Mouse (Mus musculus): ENCODE data around the gene Zfp667.
"Not testable (repeated sequence)": the region's sequence is repeated elsewhere in the genome, so short reads cannot be mapped to it uniquely, and the experiment has no call there.

The Zfp667 gene

DNA sequence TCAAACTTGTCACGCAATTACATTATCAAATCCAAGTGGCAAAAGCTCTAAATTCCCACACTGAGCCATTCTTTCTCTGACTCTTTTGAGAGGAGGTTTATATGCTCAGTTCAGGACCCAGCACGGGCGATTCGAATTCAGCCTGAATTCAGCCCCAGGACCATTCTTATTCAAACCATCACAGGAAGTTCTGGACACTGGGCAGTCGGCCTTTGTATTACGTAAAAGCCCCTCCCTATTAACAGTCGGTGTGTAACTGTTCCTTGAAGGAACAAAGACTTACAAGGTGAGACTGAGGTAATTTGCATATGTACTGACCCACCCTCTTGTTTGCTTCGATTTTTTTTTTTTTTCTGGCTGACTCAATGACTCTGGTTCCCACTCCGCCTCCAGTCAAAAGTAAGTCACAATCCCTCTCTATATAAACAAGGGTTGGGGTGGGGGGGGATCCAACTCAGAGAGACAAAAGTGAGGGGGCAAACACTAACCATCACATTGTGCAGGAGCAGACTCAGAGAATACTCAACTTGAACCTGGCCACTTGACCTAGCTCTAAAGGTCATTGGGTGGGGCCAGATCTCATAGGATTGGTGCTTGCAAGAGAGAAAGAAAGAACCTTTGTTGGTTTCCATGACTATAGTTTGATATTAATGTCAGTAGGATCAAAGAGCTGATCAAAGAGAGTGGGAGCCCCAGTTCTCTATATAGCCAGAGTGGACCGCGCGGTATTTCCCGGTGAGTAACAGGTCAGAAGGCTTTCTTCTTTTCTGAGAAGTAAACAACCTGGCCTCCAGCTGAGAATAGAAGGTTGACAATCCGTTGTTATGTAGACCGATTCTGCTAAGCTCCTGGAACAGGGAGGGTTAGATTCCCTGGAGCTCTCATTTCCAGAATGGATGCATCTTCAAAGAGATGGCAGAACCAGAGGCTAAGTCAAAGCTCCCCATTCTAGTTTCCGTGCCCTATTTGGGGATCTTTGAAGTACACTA is 27.9 kb upstream of the Zfp667 start:
- no peaks in the 10 kb centered on the region for H3K27me3 ChIP-seq (ENCODE audit: insufficient read depth, low read length)
- peak; percentile 68 for TF ChIP-seq POU5F1 (IDR thresholded peaks at IDR 0.05; ENCODE audit: borderline replicate concordance, low read length)
- no peak for TF ChIP-seq CTCF (conservative IDR thresholded peaks at IDR 0.05; ENCODE audit: low read length)
- peak; percentile 78 for TF ChIP-seq NANOG (IDR thresholded peaks at IDR 0.05; ENCODE audit: borderline replicate concordance, low read length)
- peaks cover 57% of the 10 kb centered on the region for H3K9me3 ChIP-seq (ENCODE audit: low read length)
- H3K4me1 ChIP-seq (replicated peaks; ENCODE audit: low read depth, low read length) = peaks cover 49% of the 10 kb centered on the region
- peaks cover 34% of the 10 kb centered on the region for H3K36me3 ChIP-seq (ENCODE audit: insufficient read depth, low read length)
- peak overlapping the region; percentile 73 for H3K4me3 ChIP-seq (replicated peaks; ENCODE audit: low read length)

- Histone ChIP-seq H3K9me3 (ENCODE audit: low read length) (peaks cover 45% of the 10 kb centered on the region), H3K36me3 (ENCODE audit: insufficient read depth, low read length) (peaks cover 44% of the 10 kb centered on the region), H3K4me1 (replicated peaks; ENCODE audit: low read depth, low read length) (peaks cover 51% of the 10 kb centered on the region), H3K4me3 (replicated peaks; ENCODE audit: low read length) (peak overlapping the region; percentile 51; the same call in 1 of the 2 replicates)
- H3K27me3 ChIP-seq (ENCODE audit: insufficient read depth, low read length) = not testable (repeated sequence)
Observed at GRCm38 (mm10) chr7:6260004-6260403, 26.4 kb upstream of the Zfp667 start.

GRCm38 (mm10) chr7:6262120-6262519 is 24.3 kb upstream of the Zfp667 start:
- Histone ChIP-seq H3K36me3 (ENCODE audit: insufficient read depth, low read length) (peaks cover 34% of the 10 kb centered on the region), H3K27me3 (ENCODE audit: insufficient read depth, low read length) (no peaks in the 10 kb centered on the region), H3K4me1 (replicated peaks; ENCODE audit: low read depth, low read length) (peaks cover 63% of the 10 kb centered on the region), H3K9me3 (ENCODE audit: low read length) (peaks cover 24% of the 10 kb centered on the region), H3K4me3 (replicated peaks; ENCODE audit: low read length) (no peak overlapping the region)
- peak; percentile 57 for TF ChIP-seq CTCF (conservative IDR thresholded peaks at IDR 0.05; ENCODE audit: low read length)
- TF ChIP-seq POU5F1 (IDR thresholded peaks at IDR 0.05; ENCODE audit: borderline replicate concordance, low read length) = no peak

GRCm38 (mm10) chr7:6262984-6263383 is 23.4 kb upstream of the Zfp667 start:
- TF ChIP-seq CTCF (conservative IDR thresholded peaks at IDR 0.05; ENCODE audit: low read length) (no peak), POU5F1 (IDR thresholded peaks at IDR 0.05; ENCODE audit: borderline replicate concordance, low read length) (no peak), NANOG (IDR thresholded peaks at IDR 0.05; ENCODE audit: borderline replicate concordance, low read length) (no peak)
- H3K4me3 ChIP-seq (replicated peaks; ENCODE audit: low read length) = no peak overlapping the region
- H3K9me3 ChIP-seq (ENCODE audit: low read length) = peaks cover 15% of the 10 kb centered on the region
- peaks cover 55% of the 10 kb centered on the region for H3K4me1 ChIP-seq (replicated peaks; ENCODE audit: low read depth, low read length)
- no peaks in the 10 kb centered on the region for H3K27me3 ChIP-seq (ENCODE audit: insufficient read depth, low read length)
- H3K36me3 ChIP-seq (ENCODE audit: insufficient read depth, low read length) = peaks cover 30% of the 10 kb centered on the region

GRCm38 (mm10) chr7:6265695-6266094 is 20.7 kb upstream of the Zfp667 start:
- peaks cover 30% of the 10 kb centered on the region for H3K36me3 ChIP-seq (ENCODE audit: insufficient read depth, low read length)
- no peaks in the 10 kb centered on the region for H3K27me3 ChIP-seq (ENCODE audit: insufficient read depth, low read length)
- H3K4me1 ChIP-seq (replicated peaks; ENCODE audit: low read depth, low read length) = peaks cover 53% of the 10 kb centered on the region
- peaks cover 9% of the 10 kb centered on the region for H3K9me3 ChIP-seq (ENCODE audit: low read length)
- TF ChIP-seq NANOG (IDR thresholded peaks at IDR 0.05; ENCODE audit: borderline replicate concordance, low read length) (no peak), CTCF (conservative IDR thresholded peaks at IDR 0.05; ENCODE audit: low read length) (peak; percentile 97)
- peak overlapping the region; percentile 50 for H3K4me3 ChIP-seq (replicated peaks; ENCODE audit: low read length)

DNA sequence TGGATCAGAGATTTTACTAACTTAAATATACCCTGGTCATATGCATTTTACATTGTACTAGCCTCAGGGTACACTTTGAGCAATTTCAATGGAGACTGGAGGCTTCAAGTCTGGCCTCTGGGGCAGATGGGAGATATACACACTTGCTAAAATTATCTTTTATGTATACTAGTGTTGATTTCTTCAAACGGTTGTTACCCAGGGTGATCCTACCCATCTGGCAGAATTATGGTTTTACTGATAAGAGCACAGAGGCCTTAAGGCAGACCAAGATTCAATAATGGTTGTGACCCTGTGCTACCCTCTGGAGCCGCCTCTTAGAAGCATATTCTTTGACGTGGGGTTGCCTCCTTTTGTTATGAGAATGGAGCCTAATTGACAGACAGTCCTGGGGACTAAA is 8.5 kb upstream of the Zfp667 start:
- Histone ChIP-seq H3K36me3 (ENCODE audit: insufficient read depth, low read length) (peaks cover 10% of the 10 kb centered on the region; the same call in 1 of the 2 replicates), H3K4me3 (replicated peaks; ENCODE audit: low read length) (no peak overlapping the region), H3K4me1 (replicated peaks; ENCODE audit: low read depth, low read length) (peaks cover 46% of the 10 kb centered on the region), H3K27me3 (ENCODE audit: insufficient read depth, low read length) (no peaks in the 10 kb centered on the region), H3K9me3 (ENCODE audit: low read length) (no peaks in the 10 kb centered on the region)
- TF ChIP-seq CTCF (conservative IDR thresholded peaks at IDR 0.05; ENCODE audit: low read length) (no peak), NANOG (IDR thresholded peaks at IDR 0.05; ENCODE audit: borderline replicate concordance, low read length) (no peak), POU5F1 (IDR thresholded peaks at IDR 0.05; ENCODE audit: borderline replicate concordance, low read length) (no peak)

- Histone ChIP-seq H3K4me3 (replicated peaks; ENCODE audit: low read length) (peak overlapping the region; percentile 77), H3K27me3 (ENCODE audit: insufficient read depth, low read length) (no peaks in the 10 kb centered on the region), H3K36me3 (ENCODE audit: insufficient read depth, low read length) (no peaks in the 10 kb centered on the region), H3K9me3 (ENCODE audit: low read length) (no peaks in the 10 kb centered on the region), H3K4me1 (replicated peaks; ENCODE audit: low read depth, low read length) (peaks cover 67% of the 10 kb centered on the region)
- peak; percentile 77 for TF ChIP-seq CTCF (conservative IDR thresholded peaks at IDR 0.05; ENCODE audit: low read length)
- no peak for TF ChIP-seq NANOG (IDR thresholded peaks at IDR 0.05; ENCODE audit: borderline replicate concordance, low read length)
Observed at GRCm38 (mm10) chr7:6282749-6283148, 3.6 kb upstream of the Zfp667 start.

DNA sequence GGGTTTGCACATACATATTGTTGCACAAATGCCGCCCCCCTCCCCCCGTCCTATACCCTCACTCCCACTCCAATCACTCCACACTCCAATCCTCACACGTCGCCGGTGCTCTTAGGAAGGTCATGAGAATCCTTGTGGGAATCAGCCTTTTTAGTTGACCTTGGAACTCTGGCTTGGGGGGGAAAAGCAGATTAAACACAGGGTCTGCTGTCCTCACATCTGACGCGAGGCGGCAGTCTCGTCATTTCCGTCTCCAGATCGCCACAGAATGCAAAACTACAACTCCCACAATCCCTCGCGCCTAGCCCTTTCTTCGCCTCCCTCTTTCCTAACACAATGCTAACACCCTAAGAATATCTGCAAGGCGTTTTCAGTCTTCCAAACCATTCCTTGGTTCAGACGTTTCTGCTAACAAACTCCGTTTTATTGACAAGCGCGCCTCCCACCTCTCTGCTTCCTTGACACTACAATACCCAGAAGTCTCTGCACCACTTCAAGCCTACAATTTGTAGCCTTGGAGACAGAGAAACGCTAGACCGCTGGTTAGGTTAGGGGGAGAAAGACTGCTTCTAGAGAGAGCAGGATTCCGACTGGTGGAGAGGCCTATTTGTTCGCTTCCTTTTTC is 2.8 kb upstream of the Zfp667 start:
- Histone ChIP-seq H3K27me3 (ENCODE audit: insufficient read depth, low read length) (no peaks in the 10 kb centered on the region), H3K36me3 (ENCODE audit: insufficient read depth, low read length) (no peaks in the 10 kb centered on the region), H3K4me3 (replicated peaks; ENCODE audit: low read length) (peak overlapping the region; percentile 77), H3K9me3 (ENCODE audit: low read length) (no peaks in the 10 kb centered on the region), H3K4me1 (replicated peaks; ENCODE audit: low read depth, low read length) (peaks cover 61% of the 10 kb centered on the region)
- TF ChIP-seq POU5F1 (IDR thresholded peaks at IDR 0.05; ENCODE audit: borderline replicate concordance, low read length) (no peak), CTCF (conservative IDR thresholded peaks at IDR 0.05; ENCODE audit: low read length) (peak; percentile 48)

All from E14TG2a.4 (cell line).